Mouse (Mus musculus) lung, embryonic 14.5 days (tissue): Measurements from ENCODE around the gene E130218I03Rik. TPM values are rescaled to one million over a fixed set of nuclear protein-coding genes. Genes with fewer than 3 reads are reported as not detected.

ENCODE experiments used
- ATAC-seq: fragments of 200-750 bp; cut with Nextera tagmentation; 2 replicates; pipeline ENCODE4 v1.8.0; 2017; ENCODE audit warnings: mild to moderate bottlenecking, moderate TSS enrichment, moderate library complexity; ENCODE audit not compliant: insufficient read depth
- DNase-seq: peaks from one replicate; pipeline ENCODE4 v3.0.0-alpha.2; 2015
- H3K27ac ChIP-seq: fragments of 300-500 bp; sonication (generic); 2 replicates; pipeline ENCODE4 v1.5.1; 2014; ENCODE audit warnings: low read depth, mild to moderate bottlenecking, moderate library complexity
- H3K27me3 ChIP-seq: fragments of 300-500 bp; sonication (generic); 2 replicates; pipeline ENCODE4 v1.6.1; 2014; ENCODE audit warnings: low read length, control low read depth; ENCODE audit not compliant: insufficient read depth
- H3K36me3 ChIP-seq: fragments of 300-500 bp; sonication (generic); 2 replicates; pipeline ENCODE4 v1.6.1; 2014; ENCODE audit warnings: control low read depth; ENCODE audit not compliant: insufficient read depth
- H3K4me1 ChIP-seq: fragments of 300-500 bp; sonication (generic); 2 replicates; pipeline ENCODE4 v1.6.1; 2014; ENCODE audit warnings: antibody characterized with exemption, control low read depth; ENCODE audit not compliant: insufficient read depth
- H3K4me2 ChIP-seq: fragments of 300-500 bp; sonication (generic); 2 replicates; pipeline ENCODE4 v1.6.1; 2014; ENCODE audit warnings: mild to moderate bottlenecking
- H3K4me3 ChIP-seq: fragments of 300-500 bp; sonication (generic); 2 replicates; pipeline ENCODE4 v1.5.1; 2014; ENCODE audit warnings: low read depth, low read length
- H3K9ac ChIP-seq: fragments of 300-500 bp; sonication (generic); 2 replicates; pipeline ENCODE4 v1.6.1; 2014
- H3K9me3 ChIP-seq: fragments of 300-500 bp; sonication (generic); 2 replicates; pipeline ENCODE4 v1.6.1; 2016; ENCODE audit warnings: low read depth, low read length, control low read depth
- CTCF ChIP-seq: IDR thresholded peaks from 2 replicates; pipeline ENCODE4 v1.5.1; 2016; ENCODE audit warnings: antibody characterized with exemption, low read depth
- whole genome bisulfite sequencing: fragments of 180-500 bp; shearing (Covaris S2); extraction: QIAGEN DNeasy Blood & Tissue Kit; methylation state at CpG from one replicate; pipeline ENCODE4 v1.1.7; 2014; 5-methylcytosine and 5-hydroxymethylcytosine counted together
- polyA plus RNA-seq: library from polyadenylated mRNA; unstranded; fragments of >200 nt; fragmentation: Nextera tagmentation; extraction: Ambion mirVana; gene quantifications from 2 replicates; pipeline ENCODE4 v1.2.1, GENCODE M21; 2014

E130218I03Rik gene
- 0.29 and 0.41 TPM in 2 replicates for polyA plus RNA-seq

DNA sequence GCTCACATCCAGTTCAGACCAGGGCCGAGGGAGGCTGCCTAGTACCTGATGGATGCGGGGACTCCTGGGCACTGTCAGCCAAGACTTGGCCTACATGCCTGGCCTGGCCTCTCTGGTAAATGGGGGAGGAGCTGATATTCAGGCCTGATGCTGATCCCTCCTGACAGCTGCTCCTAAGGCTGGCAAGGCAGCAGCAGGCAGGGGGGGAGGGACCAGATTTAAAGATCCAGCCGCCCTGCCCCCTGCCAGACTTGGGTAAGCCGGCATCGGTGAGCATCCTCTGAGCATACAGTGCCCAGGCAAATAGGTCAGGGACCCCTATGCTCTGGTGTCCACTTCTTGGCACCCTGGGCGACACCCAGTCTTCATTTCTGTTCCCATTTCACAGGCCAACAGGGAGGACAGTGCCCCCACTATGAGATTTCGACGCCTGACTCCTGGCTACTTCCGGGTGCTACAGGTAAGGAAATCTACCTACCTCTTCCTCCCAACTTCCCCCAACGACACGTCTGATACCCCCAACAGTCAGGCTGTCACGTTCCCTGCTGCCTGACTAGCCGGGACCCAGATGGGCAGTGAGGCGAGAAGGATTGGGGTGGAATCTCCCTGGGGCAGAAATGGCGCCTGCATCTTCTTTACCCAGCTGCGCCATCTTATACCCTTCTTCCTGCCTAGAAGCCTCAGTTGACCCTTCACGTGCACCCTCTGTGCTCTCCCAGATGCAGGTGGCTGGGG lies at the start of gene E130218I03Rik:
TSS of gene E130218I03Rik (plus strand) at position 147 of the 735 bp plus-strand sequence.
- no peak within 1 kb of the TSS for H3K27ac ChIP-seq
- no peak for ATAC-seq
- no peak for DNase-seq
- peak within 1 kb of the TSS; percentile 84 for H3K4me3 ChIP-seq
- WGBS: 89% methylated on average over 17 of the region's 17 CpGs
- H3K27me3 ChIP-seq: peaks cover 14% of the 10 kb centered on the region
- H3K36me3 ChIP-seq: no peaks in the 10 kb centered on the region
- no peak within 1 kb of the TSS for H3K9ac ChIP-seq
- H3K4me1 ChIP-seq: peaks cover 7% of the 10 kb centered on the region
- no peak for TF ChIP-seq CTCF
- H3K4me2 ChIP-seq: peak within 1 kb of the TSS; percentile 93
- no peaks in the 10 kb centered on the region for H3K9me3 ChIP-seq

DNA sequence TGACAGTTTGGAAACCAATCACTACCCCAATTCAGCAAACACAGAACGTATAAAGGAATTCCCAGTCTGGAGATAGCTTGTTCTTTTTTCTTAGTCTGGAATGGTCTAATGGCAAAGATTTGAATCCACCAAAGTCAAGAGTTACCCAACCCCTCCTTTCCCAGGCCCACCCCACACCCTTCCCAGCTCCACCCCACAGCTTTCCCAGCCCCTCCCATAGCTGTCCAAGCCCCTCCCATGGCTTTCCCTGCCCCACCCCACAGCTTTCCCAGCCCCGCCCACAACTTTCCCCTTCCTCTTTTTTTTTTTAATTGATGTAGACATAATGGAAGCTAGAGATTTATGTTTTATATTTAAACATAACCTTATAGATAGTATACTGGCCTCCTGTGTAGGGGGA lies 44.1 kb upstream of the E130218I03Rik start:
- no peaks in the 10 kb centered on the region for H3K36me3 ChIP-seq
- 65% methylated on average over 2 of the region's 2 CpGs for WGBS
- no peak for ATAC-seq

DNA sequence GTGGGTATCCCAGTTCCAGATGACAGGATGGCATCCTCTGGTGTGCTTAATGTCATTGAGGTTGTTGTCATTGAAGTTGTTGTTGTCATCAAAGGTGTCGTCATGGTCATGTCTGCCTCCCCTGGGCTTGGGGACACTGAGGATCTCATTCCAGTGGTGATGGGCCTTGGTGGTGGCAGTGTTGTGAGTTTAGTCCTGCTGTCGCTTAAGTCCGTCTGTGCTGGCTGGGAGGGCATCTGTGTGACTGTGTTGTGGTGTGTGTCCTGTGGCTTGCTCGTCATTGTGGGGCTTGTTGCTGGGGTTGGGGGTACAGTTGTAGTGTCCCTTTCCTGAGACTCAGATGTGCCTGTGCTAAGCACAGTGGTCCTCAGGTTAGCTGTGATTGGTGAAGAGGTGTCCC lies 40.6 kb upstream of the E130218I03Rik start, which contains the start of gene Gm7534:
TSS of gene Gm7534 (minus strand) at position 101 of the 400 bp plus-strand sequence.
- no peak for TF ChIP-seq CTCF
- Histone ChIP-seq H3K9me3 (no peaks in the 10 kb centered on the region), H3K4me1 (no peaks in the 10 kb centered on the region), H3K9ac (no peak within 1 kb of the TSS), H3K36me3 (no peaks in the 10 kb centered on the region), H3K4me2 (no peak within 1 kb of the TSS), H3K27ac (no peak within 1 kb of the TSS), H3K4me3 (no peak within 1 kb of the TSS), H3K27me3 (no peaks in the 10 kb centered on the region)
- no peak for DNase-seq
- WGBS: 81% methylated on average over 4 of the region's 4 CpGs
- ATAC-seq: no peak

More for the DNA sequence above, 44.1 kb upstream of the E130218I03Rik start:
- Histone ChIP-seq H3K4me2 (no peak overlapping the region), H3K9me3 (no peaks in the 10 kb centered on the region), H3K27ac (no peak overlapping the region), H3K27me3 (no peaks in the 10 kb centered on the region), H3K4me1 (no peaks in the 10 kb centered on the region), H3K9ac (no peak overlapping the region), H3K4me3 (no peak overlapping the region)
- no peak for DNase-seq
- TF ChIP-seq CTCF: no peak

DNA sequence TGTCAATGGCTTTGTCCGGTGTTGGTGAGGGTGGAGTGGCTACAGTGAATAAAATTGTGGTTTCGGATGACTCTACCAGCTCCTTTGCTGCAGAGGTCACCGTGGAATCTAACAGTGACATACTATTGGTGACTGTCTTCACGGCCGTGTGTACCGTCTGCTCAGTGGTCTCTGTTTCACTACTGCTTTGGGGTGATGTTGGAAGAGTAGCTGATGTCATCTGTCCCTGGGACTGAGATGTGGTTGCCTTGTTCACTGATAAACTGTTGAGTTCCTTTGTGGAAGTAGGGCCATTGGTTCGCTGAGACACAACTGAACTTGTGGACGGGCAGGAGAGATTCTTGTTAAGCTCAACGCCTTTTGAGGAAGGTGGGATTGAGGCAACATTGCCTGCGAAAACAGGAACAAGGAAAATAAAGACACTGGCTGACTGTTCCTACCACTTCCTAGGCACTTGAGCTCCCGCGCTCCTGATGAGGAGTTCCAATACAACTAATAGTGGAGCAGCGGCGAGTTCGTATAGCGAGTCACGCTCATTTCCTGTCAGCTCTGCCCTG lies 40.0 kb upstream of the E130218I03Rik start:
- Histone ChIP-seq H3K4me1 (no peaks in the 10 kb centered on the region), H3K9ac (no peak overlapping the region), H3K4me3 (no peak overlapping the region), H3K27ac (no peak overlapping the region), H3K9me3 (no peaks in the 10 kb centered on the region), H3K4me2 (no peak overlapping the region), H3K27me3 (no peaks in the 10 kb centered on the region), H3K36me3 (no peaks in the 10 kb centered on the region)
- WGBS: 83% methylated on average over 17 of the region's 17 CpGs
- ATAC-seq: no peak
- TF ChIP-seq CTCF: no peak
- DNase-seq: no peak

DNA sequence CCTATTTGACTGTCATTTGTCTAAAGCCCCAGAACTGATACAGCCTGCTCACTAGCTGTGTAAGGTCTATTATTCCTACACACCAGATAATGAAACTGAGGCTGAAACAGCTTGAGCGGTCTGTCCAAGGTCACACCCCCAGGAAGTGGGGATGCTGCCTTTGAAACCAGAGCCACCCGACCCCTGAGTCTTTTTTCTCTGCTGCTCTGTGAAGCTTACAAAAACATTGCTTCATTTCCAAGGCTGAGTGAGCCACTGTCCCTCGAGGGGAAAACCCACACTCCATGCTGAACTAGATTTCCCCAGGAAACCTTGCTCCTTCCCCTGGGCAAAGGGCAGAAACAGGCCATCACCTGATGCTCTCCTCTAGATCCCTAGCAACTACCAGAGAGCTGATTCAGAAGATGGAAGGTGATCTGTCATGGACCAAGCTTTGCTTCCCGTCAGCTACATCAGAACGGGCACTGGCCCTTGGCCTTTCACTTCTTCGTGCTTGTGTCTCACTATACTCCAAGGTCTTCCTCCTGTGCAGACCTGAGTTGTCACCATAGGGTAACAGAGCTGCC lies 36.9 kb upstream of the E130218I03Rik start:
- 44% methylated on average over 6 of the region's 6 CpGs for WGBS
- H3K4me2 ChIP-seq: no peak overlapping the region
- no peak for TF ChIP-seq CTCF
- H3K27ac ChIP-seq: no peak overlapping the region
- H3K4me1 ChIP-seq: no peaks in the 10 kb centered on the region
- H3K9me3 ChIP-seq: no peaks in the 10 kb centered on the region
- no peak for ATAC-seq
- H3K27me3 ChIP-seq: no peaks in the 10 kb centered on the region
- no peaks in the 10 kb centered on the region for H3K36me3 ChIP-seq
- no peak for DNase-seq
- H3K9ac ChIP-seq: no peak overlapping the region
- H3K4me3 ChIP-seq: no peak overlapping the region

DNA sequence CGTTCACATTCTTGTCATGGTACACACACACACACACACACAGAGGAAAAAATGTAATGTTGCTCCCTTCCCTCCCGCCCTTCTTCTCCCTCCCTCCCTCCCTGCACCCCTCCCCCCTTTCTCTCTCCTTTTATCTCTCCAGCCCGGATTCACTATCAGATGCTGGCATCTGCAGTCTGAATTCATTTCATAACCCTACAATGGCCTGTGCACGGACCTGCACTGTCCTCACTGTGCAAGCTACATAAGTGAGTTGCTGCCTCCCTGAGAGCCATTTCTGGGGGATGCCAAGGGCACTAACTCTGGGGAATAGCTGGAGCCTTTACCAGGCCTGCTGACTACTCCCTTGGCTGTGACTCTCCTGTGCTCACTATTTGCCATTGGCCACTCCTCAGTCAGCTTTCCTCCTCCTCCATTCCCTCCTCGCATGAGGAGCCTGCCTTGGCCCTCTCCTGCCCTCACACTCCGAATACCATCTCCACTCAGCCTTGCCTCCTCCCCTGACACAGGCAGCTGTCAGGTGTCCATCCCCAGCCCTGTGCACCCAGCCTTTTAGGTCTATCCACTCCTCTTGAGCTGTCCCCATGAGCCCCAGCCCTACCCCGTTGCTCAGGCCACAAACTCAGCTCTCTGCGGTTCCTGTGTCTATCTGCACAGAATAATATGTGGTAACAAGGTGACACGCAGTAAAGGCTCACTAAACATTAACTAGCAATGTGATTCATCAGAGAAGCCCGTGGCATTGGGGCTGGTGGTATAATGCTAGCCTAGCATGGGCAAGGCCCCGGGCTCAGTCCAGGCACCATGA lies 20.5 kb upstream of the E130218I03Rik start:
- Histone ChIP-seq H3K4me1 (no peaks in the 10 kb centered on the region), H3K36me3 (no peaks in the 10 kb centered on the region), H3K27me3 (no peaks in the 10 kb centered on the region), H3K9ac (no peak overlapping the region), H3K27ac (no peak overlapping the region), H3K4me2 (no peak overlapping the region), H3K4me3 (no peak overlapping the region), H3K9me3 (no peaks in the 10 kb centered on the region)
- no peak for TF ChIP-seq CTCF
- no peak for ATAC-seq
- no peak for DNase-seq
- 50% methylated on average over 11 of the region's 11 CpGs for WGBS

DNA sequence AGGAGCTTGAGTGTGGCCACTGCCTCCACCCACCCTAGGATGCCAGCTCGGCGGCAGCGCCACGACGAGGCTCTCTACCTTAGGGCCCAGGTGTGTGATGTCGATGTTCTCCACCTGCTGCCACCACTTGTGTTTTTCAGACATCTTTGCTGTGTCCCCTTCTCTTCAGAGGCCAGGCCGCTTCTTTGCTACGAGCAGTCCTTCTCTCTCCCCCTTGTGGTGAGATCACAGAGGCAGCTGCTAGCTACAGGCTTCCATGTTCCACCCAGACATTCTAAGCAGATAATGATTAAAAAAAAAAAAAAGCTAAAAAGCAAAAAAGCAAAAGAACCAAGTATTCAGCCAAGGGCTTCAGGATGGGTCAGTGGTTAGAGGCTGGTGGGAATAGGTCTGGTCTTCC lies 16.3 kb upstream of the E130218I03Rik start, which contains the start of gene Catsper4:
TSS of gene Catsper4 (minus strand) at position 190 of the 400 bp plus-strand sequence.
- Histone ChIP-seq H3K27me3 (no peaks in the 10 kb centered on the region), H3K9ac (no peak within 1 kb of the TSS), H3K9me3 (no peaks in the 10 kb centered on the region), H3K27ac (no peak within 1 kb of the TSS), H3K4me2 (no peak within 1 kb of the TSS), H3K4me1 (no peaks in the 10 kb centered on the region), H3K36me3 (0 out of 2 replicates have a peak, but pooled peaks cover 3% of the 10 kb centered on the region), H3K4me3 (no peak within 1 kb of the TSS)
- TF ChIP-seq CTCF: peak; percentile 41; the same call in 1 of the 2 replicates
- ATAC-seq (no peak), DNase-seq (peak; percentile 33)
- WGBS: 55% methylated on average over 8 of the region's 8 CpGs
